Mouse (Mus musculus) G1E-ER4 (cell line): ENCODE results near the gene Mpzl3. TPM values are rescaled to one million over a fixed set of nuclear protein-coding genes. Genes with fewer than 3 reads are reported as not detected.

Source experiments
- GATA1 ChIP-seq: IDR thresholded peaks from one replicate; pipeline ENCODE4 v1.8.0; 2012; ENCODE audit warnings: low read length, inconsistent platforms
- polyA plus RNA-seq: library from polyadenylated mRNA; stranded (reverse); fragments of >175 nt; gene quantifications from 2 replicates; pipeline ENCODE4 v1.2.3, GENCODE M21; 2012

Mpzl3 gene
- polyA plus RNA-seq, 1 experiment = 0.02 TPM

GRCm38 (mm10) chr9:45083132-45083531 lies 28.1 kb downstream of the Mpzl3 start:
- no peak for TF ChIP-seq GATA1

- no peak for TF ChIP-seq GATA1
Observed at GRCm38 (mm10) chr9:45084556-45084955, 29.6 kb downstream of the Mpzl3 start.

DNA sequence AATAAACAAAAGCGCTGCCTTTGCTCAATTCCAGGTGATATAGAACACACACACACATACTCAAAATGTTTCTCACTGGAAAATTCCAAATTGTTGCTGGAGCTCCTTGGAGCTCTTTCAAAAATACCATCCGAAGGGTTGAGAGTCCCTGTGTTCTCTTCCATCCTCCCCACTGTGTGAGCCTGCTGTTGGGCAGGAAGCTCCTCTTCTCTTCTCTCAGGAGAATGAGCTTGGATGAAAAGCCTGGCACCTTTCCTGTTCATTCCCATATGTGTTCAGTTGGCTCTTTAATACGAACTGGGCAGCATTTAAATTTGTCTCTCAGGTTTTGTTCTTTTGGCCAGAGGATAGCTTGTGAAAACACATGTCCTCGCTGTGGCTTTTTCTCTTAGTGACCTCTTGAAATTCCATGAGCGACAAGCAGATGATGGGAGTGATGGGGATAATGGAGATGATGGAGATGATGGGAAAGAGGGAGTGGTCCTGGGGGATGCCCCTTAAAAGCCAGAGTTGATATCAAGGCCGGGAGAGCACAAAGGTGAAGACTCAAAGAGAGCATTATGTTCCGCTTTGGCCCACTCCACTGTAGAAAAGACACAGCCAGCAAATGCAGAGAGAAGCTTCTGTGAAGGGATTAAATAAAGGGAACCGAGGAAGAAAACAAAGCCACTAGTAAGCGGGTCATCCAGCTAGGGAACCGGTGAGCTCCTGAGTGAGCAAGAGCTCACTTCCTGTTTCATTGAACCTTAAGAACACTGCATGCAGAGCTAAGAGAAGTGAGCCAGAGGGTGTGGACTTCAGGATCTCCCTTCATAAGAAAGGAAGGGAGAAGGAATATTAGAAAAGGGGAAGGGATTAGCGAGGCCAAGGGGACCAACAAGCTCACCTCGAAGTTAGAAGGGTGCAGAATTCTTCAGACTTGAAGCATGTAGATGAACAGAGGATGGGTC lies 31.0 kb downstream of the Mpzl3 start:
- TF ChIP-seq GATA1 = no peak

- TF ChIP-seq GATA1 = no peak
Observed at GRCm38 (mm10) chr9:45088040-45088439, 33.1 kb downstream of the Mpzl3 start.

DNA sequence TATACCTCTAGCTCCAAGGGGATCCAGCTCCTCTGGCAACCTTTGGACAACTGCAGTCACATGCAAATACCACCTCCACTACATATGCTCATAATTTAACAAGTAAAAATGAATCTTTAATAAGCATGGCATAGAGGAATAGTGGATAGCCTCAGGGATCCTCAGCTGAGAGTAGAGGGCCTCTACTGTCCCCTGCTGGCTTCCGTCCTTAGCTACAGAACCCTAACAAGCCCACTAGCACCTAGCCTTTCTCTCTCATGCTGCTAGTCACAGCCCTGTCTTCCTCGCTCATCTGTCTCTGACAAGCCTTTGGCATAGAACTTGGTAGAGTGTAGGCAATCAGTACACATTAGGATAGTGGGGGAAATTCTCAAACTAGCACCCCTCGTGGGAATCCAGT lies 35.8 kb downstream of the Mpzl3 start:
- no peak for TF ChIP-seq GATA1

- no peak for TF ChIP-seq GATA1
Observed at GRCm38 (mm10) chr9:45092641-45093040, 37.7 kb downstream of the Mpzl3 start.

- TF ChIP-seq GATA1 = no peak
Observed at GRCm38 (mm10) chr9:45095149-45095937, 40.4 kb downstream of the Mpzl3 start.

DNA sequence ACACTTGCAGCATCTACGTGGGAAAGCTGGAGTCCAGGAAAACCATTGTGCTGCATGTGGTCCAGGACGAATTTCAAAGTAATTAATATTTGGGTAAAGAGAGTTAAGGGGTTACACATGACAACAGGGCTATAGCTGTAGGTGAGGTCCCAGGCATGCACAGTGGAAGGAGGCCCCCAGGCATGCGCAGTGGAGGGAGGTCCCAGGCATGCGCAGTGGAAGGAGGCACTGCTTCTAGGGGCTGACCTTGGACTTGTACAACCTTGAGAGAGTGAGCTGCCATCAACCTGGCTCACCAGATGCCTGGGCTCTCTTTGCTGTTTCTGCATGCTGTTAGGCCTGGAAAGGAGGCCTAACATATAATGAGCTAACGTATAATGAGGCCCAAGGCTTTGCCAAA lies 42.9 kb downstream of the Mpzl3 start:
- no peak for TF ChIP-seq GATA1

DNA sequence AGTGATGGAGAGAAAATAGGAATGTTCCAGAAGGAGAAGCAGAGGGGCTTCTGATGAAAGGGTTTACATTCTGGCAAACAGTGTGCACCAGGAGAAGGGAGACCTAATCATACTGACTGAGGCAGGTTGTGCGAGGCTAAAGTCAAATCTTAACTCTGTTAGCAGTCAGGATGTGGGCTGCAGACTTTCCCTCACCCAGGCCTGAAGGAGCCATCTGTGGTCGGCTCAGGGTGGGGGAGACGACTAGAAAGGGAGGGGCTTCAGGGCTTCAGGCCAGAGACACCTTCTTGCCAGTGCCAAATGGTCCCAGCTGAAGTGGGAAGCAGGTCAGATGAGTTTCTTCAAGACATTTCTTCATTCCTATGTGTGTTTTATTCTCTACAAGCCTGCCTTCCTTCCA lies 43.4 kb downstream of the Mpzl3 start:
- no peak for TF ChIP-seq GATA1

DNA sequence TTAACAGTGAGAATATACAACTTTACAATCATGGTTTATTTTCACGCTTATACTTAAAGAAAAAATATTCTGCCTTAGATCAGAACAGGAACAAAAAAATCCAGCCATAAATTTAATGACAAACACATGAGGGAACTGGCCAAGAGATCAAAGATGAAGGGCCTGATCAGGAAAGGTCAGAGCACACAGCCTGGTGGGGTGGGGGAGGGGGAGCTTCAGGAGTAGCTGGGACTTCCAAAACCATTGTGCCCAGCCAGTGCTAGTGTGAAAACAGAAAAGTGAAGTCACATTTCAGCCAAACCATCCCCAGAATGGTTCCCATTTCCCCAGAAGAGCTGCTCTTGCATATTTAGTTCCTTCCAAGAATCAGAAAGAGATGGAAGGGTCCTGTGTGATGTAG lies 47.5 kb downstream of the Mpzl3 start:
- no peak for TF ChIP-seq GATA1

DNA sequence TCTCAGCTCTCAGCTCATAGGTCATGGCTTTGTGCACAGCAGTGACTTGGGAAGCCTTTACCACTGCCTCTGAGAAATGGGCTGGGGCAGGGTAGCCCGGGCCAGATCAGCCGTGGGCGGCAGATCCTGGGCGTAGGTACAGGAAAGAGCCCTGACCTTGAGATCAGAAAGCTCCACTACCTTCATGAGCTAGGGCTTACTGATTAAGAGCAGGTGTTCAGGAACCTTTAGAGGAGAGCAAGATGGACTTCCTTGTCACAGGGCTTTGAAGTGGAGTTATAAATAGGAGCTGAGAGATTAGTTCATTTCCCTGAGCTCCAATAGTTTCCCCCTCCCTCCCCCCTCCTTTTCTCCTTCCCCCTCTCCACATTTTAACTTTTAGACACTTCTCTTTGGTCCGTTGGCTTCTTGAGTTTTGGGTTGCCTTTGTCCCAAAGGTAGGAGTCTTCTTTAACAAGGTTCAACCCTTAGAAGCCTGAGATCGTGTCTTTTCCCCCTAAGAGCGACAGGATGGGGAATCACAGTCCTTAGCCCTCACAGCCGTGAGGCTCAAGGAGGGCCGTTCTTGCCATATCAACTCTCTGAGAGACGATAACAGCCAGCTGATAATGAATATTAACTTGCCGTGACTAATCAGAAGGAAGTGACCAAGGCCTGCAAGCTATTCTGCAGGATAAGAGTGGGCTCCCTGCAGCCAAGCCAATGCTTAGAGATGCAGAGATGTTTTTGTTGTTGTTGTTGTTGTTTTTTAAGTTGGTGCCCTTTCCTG lies 48.4 kb downstream of the Mpzl3 start:
- TF ChIP-seq GATA1 = no peak

DNA sequence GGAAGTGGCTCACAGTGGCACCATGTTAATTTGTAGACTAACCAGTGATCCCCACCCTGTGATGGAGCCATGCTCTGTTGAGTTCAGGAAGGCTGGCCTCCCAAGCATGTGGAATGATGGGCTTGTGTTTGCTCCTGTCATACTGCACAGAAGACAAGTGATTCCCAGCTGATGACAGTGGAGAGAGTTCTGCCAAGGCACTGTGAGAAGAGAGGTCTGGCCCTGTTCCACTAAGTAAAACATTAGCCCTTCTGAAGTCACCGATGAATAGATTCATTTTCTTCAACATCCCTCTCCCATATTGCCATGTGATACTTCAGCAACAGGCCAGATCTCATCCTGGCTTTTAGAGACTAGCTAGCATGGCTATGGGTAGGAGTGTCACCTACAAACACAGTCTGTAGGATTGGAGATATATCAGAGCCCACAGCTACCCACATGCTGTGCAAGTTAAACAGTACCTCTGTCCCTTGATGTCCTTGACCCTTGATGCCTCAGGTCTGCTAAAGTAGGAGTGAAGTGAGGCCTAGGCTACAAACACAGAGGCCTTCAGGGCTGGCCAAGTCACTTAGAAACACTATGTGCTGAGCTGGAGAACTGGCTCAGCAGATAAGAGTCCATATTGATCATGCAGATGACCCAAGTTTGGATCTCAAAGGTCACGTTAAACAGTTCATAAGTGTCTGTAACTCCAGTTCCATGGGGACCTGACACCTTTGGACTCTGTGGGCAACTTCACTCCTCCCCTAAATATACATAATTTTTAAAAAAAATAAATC lies 50.8 kb downstream of the Mpzl3 start:
- TF ChIP-seq GATA1 = no peak

DNA sequence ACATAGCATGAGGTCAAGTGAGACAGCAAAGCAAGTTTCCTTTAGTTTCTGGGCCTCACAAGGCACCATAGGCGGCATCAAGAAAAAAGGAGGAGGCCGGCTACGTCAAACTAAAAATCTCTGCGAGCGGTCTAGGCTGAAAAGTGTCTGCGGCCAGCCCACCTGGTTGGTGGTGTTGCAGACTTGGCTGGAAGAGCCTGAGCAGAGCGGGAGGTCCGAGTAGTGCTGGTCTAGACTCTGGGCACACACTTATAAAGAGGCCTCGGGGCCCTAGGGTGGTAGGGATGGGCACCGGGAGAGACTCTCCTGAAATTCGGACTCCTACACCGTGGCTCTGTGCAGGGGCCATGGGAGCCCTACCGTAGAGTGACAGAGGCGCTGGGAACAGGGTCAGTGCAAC lies 60.7 kb downstream of the Mpzl3 start:
- TF ChIP-seq GATA1 = no peak

GRCm38 (mm10) chr9:45116819-45117218 lies 61.8 kb downstream of the Mpzl3 start:
- no peak for TF ChIP-seq GATA1
